Mouse (Mus musculus) telencephalon, adult 2 months (tissue): ENCODE results near the gene Dlgap1.

Experiments used
- DNase-seq: peaks from one replicate; pipeline ENCODE4 v3.0.0-alpha.2; 2011; ENCODE audit warnings: low read depth, low spot score

Gene Dlgap1

DNA sequence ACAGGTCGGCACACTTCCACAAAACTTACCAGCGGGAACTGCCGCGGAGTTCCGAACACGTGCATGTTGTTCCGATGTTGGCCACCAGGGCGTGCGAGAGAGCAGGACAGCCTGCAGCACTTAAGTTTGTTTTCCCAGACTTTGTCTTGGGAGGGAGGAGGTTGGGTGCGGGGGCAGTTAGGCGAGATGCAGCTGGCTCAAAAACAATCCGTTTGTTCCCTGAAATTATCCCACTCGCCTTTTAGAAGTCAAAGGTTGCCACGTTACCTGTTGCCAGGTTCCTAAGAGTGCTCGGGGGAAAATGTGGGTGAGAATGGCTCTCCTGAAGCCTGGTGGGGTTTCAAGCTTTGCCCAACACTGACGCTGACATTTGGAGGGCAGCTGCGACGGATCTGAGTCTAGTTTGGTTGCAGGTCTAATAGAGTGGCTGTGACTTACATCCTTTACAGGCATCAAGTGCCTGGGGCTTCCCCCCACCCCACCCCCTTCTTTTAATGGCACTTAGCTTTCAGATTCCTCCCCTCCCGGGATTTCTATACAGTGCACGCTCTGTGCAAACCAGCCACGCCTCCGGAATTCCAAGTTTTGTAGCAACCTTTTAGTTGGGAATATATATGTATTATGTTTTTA, 786.3 kb downstream of the Dlgap1 start:
- peak; percentile 49 for DNase-seq

- DNase-seq = no peak
Observed at GRCm38 (mm10) chr17:70755669-70756263, 786.9 kb downstream of the Dlgap1 start.

GRCm38 (mm10) chr17:70762001-70762400, 793.1 kb downstream of the Dlgap1 start:
- no peak for DNase-seq

DNA sequence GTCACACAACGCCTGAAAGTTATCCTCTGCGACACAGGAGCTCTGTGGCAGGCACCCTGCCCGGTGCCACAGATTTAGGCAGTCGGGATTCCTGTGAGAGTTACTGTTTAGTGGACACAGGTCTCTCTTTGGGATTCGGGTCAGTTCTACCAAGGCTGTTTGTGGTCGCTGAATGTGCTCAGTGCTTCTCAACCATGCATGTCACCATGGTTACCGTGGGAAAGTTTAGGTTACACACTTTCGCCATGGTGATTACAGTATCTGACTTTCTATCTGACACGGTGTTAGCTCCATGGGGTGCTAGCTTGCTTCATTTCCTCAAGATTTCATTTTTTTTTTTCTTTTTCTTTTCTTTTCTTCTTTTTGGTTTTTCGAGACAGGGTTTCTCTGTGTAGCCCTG, 793.8 kb downstream of the Dlgap1 start:
- DNase-seq = no peak

GRCm38 (mm10) chr17:70765337-70765736, 796.5 kb downstream of the Dlgap1 start:
- no peak for DNase-seq

DNA sequence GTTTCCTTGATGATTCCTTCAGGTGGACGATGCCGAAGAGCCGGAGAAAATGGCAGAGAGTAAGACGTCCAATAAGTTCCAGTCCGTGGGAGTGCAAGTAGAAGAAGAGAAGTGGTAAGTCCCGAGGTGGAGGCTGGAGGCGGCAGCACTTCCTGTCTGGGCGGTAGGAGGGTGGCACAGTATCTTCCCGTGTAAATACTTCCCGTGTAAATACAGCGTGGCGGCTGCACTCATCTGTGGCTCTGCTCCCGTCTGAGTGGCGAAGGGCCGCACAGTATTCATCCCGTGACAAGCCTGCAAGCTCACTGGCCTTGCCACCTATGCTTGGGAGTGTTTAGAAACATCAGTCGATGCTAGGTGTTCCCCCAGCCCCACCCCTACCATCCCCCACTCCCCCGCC, 797.1 kb downstream of the Dlgap1 start:
- no peak for DNase-seq

GRCm38 (mm10) chr17:70772120-70772899, 803.4 kb downstream of the Dlgap1 start:
- no peak for DNase-seq

GRCm38 (mm10) chr17:70779770-70780169, 810.9 kb downstream of the Dlgap1 start:
- no peak for DNase-seq

DNA sequence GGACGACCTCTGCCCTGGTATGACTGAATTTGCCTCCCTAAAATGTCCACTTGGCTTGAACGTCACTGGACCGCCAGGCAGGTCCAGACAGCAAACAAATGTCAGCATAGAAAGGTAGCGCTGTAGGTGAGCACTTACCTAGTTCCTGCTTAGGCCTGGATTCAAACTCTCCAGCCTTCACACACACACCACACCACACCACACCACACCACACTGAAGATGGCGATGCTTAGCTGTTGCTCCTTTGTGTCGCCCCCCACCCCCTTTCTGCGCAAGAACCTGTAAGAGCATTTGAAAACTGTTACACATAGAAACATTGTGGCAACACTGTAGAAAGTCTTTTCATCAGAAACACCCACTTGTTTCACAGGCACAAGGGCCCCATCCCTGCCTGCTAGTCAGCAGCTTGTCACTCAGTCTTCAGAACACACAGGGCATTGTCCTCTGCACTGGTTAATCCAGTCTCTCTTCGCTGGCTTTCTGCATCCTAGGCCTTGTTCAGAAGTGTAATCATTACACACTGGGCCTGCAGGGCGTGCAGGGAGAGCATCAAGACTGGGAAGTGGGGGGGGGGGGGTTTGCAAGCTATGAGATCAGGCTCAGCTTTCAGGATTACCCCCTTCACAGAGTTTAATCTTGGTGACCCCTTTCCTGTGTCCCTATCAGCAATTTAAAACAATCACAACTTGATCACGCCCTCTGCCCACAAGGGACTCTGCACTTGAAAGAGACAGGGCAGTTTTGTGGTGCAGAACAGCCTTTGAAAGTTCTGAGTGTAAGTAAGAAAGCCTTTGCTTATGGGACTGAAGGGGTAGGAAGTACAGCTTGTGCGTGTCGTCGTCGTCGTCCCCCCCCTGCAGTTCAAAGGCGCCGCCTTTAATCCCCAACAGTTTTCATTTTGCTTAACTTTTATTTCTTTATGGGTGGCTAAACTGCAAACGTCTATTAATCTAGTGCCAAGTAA, 812.1 kb downstream of the Dlgap1 start:
- no peak for DNase-seq

DNA sequence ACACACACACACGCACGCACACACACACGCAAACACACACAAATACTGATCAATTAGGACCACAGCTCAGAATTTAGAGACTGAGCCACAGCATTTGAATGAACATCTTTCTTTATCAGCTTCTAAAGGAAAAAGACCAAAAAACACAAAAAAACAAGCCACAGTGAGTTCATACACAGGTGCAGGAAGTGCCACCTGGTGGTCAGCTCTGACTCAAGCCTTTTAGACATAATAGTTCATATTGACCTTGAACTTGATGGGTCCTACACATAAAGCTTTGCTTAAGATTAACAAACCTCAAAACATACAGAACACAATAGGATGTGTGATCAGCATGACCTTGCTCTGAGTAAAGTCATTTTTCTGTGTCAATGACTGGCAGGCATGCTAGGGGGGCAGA, 814.4 kb downstream of the Dlgap1 start:
- no peak for DNase-seq

DNA sequence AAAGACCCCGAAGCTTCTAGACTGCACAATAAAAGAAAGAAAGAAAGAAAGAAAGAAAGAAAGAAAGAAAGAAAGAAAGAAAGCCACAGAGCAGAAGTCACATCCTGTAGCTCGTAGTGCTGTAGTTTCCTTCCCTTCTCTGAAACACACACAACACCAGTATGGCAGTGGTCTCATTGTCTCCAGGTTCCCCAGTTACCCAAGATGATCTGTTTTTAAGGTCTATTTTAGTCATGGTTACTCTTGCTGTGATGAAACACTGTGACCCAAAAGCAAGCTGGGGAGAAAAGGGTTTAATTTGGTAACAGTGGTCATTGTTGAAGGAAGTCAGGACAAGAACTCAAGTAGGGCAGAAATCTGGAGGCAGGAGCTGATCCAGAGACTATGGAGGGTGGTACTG, 818.5 kb downstream of the Dlgap1 start:
- DNase-seq = no peak

DNA sequence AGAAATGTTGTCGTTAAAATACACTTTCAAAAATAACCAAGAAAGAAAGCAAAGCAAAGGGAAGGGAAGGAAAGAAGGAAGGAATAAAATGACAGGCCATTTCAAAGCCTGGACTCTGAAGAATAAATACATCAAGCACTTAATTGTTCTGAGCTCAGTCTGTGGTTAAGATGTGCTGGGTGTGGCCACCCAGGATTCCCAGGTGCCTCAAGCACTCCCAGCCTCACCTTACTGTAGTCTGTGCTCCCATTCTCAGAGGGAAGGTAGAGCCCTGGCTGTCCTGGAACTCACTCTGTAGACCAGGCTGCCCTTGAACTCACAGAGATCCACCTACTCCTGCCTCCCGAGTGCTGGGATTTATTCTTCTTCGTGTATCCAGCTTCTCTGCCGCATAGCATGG, 821.9 kb downstream of the Dlgap1 start:
- no peak for DNase-seq

DNA sequence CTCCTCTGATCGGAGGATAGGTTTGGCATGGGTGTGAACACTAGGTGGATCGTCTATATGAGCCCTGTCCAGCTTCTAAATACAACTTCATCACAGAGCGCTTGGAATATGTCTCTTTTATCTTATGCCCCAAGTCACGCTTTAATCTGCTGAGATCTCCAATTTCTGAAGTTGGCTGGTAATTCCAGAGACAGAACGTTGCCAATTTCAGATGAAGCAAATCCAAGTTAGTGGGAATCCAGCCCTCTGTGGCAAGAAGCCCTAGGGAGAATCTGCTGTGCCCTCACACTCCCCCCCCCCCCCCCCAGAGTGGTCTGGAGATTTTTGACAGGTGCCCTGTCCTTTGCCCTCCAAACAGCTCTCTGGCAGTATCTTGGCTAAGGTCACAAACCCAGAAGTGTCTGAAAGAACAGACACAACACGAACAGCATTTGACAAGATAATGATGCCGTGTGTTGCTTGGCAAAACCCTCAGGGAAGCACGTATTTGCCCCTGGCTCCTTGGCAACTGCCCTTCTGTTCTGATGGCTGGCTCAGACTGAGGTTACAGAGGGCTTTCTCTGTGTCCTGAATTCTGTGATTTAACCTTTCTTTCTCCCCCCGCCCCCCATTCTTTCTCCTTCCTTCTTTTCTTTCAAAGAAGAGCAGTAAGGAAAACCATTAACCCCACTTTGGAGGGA, 822.9 kb downstream of the Dlgap1 start:
- no peak for DNase-seq

- peak; percentile 46 for DNase-seq
Observed at GRCm38 (mm10) chr17:70794291-70794690, 825.4 kb downstream of the Dlgap1 start.

DNA sequence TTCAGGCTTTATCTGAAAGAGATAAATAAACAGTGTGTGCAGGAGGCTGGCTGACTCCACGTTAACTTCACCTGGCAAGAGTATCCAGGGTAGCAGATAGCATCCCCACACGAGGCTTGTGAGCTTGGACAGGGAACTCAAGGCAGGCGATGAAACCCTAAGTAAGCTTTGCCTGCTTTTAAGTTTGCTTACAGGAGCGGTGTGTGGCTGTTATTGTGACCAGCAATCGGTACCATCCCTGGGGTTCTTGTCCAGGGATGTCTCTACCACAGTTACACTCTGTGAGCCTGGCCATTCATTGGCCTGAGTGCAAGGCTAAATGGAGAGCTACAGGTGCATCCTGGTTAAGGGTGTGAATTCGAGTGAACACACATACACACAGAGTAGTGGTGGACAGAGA, 825.8 kb downstream of the Dlgap1 start:
- no peak for DNase-seq

- no peak for DNase-seq
Observed at GRCm38 (mm10) chr17:70795196-70795595, 826.3 kb downstream of the Dlgap1 start.

GRCm38 (mm10) chr17:70796940-70797772, 828.3 kb downstream of the Dlgap1 start:
- no peak for DNase-seq

GRCm38 (mm10) chr17:70797773-70798045, 828.8 kb downstream of the Dlgap1 start:
- DNase-seq = no peak

DNA sequence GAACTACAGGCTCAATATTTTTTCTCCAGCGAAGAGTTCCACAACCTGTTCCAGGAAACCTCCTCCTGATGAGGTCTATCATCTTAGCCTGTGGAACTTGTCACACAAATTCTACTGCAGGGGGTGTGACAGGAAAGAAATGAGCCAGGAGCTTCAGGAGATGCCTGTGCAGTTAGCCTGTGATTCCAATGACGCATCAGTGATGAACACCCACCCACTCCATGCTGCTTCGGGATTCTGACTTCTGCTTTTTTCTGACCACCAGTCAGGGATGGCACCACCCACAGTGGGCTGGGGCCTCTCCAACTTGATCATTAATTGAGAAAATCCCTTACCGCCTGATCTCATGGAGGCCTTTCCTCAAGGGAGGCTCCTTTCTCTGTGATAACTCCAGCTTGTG, 830.4 kb downstream of the Dlgap1 start:
- DNase-seq = peak; percentile 23

DNA sequence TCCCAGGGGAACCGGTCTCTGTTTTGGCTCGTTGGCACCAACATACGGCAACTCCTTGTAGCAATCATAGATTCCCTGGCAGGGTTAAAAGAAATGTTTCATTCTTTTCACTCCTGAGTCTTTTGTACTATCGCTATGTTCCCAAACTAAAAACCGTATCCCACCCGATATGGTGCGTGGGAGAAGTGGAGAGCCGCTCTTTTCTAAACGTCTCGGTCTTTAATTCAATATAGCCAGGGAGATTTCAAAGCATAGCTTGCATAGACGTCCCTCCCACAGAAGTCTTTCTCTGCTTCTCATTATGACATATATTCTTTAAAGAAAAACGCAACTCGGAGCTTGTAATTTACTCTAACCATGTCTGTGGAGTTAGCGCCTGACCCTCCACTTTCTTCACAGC, 833.1 kb downstream of the Dlgap1 start:
- DNase-seq = peak; percentile 52

DNA sequence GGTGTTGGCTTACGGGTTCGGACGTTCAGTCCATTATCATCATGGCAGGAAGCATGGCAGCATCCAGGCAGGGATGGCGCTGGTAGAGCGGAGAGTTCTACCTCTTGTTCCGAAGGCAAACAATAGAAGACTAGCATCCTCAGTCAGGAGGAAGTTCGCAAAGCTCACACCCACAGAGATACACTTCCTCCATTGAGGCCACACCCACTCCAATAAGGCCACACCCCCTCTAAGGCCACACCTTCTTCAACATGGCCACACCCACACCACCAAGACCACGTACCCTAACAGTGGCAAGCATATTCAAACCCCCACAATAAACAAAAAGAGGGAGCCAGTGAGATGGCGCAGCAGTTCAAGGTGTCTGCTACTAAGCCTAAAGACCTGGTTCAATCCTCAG, 837.0 kb downstream of the Dlgap1 start:
- DNase-seq = no peak
